Mouse (Mus musculus): Measurements from ENCODE around the gene Phactr1. TPM values are rescaled to one million over a fixed set of nuclear protein-coding genes. Genes with fewer than 3 reads are reported as not detected.
"Not testable (repeated sequence)": the region's sequence is repeated elsewhere in the genome, so short reads cannot be mapped to it uniquely, and the experiment has no call there.

The Phactr1 gene
- total RNA-seq, 2 experiments from 2014 or later: 1.8 to 2.1 TPM

- no peak for DNase-seq
Measured at GRCm38 (mm10) chr13:42927778-42928177, 247.4 kb downstream of the Phactr1 start.

- no peak for DNase-seq
Measured at GRCm38 (mm10) chr13:42929529-42930235, 249.3 kb downstream of the Phactr1 start.

GRCm38 (mm10) chr13:42932046-42932445, 251.6 kb downstream of the Phactr1 start:
- no peak for DNase-seq

GRCm38 (mm10) chr13:42934538-42935126, 254.2 kb downstream of the Phactr1 start:
- DNase-seq: no peak

GRCm38 (mm10) chr13:42937871-42938270, 257.4 kb downstream of the Phactr1 start:
- no peak for DNase-seq

- DNase-seq: no peak
Measured at GRCm38 (mm10) chr13:42938346-42938745, 257.9 kb downstream of the Phactr1 start.

- no peak for DNase-seq
Measured at GRCm38 (mm10) chr13:42940271-42940670, 259.8 kb downstream of the Phactr1 start.

- no peak for DNase-seq
Measured at GRCm38 (mm10) chr13:42944106-42944505, 263.7 kb downstream of the Phactr1 start.

- not testable (repeated sequence) for DNase-seq
Measured at GRCm38 (mm10) chr13:42945201-42945600, 264.8 kb downstream of the Phactr1 start.

- no peak for DNase-seq
Measured at GRCm38 (mm10) chr13:42948717-42949265, 268.4 kb downstream of the Phactr1 start.

GRCm38 (mm10) chr13:42949336-42949735, 268.9 kb downstream of the Phactr1 start:
- no peak for DNase-seq

GRCm38 (mm10) chr13:42950056-42950455, 269.6 kb downstream of the Phactr1 start:
- no peak for DNase-seq

GRCm38 (mm10) chr13:42952037-42952721, 271.8 kb downstream of the Phactr1 start:
- DNase-seq: no peak

- DNase-seq: no peak
Measured at GRCm38 (mm10) chr13:42953071-42953470, 272.6 kb downstream of the Phactr1 start.

- no peak for DNase-seq
Measured at GRCm38 (mm10) chr13:42954116-42954515, 273.7 kb downstream of the Phactr1 start.

- no peak for DNase-seq
Measured at GRCm38 (mm10) chr13:42956327-42956726, 275.9 kb downstream of the Phactr1 start.

- DNase-seq: no peak
Measured at GRCm38 (mm10) chr13:42957856-42958255, 277.4 kb downstream of the Phactr1 start.

- DNase-seq: no peak
Measured at GRCm38 (mm10) chr13:42958867-42959266, 278.4 kb downstream of the Phactr1 start.

GRCm38 (mm10) chr13:42961561-42961960, 281.1 kb downstream of the Phactr1 start:
- DNase-seq: no peak

- DNase-seq: no peak
Measured at GRCm38 (mm10) chr13:42968537-42968936, 288.1 kb downstream of the Phactr1 start.

GRCm38 (mm10) chr13:42973561-42973960, 293.1 kb downstream of the Phactr1 start:
- DNase-seq: no peak

- DNase-seq: no peak
Measured at GRCm38 (mm10) chr13:42973961-42974360, 293.5 kb downstream of the Phactr1 start.

GRCm38 (mm10) chr13:42974506-42974905, 294.1 kb downstream of the Phactr1 start:
- DNase-seq: no peak
